Mouse (Mus musculus): ENCODE data around the gene Srsf3. TPM values are rescaled to one million over a fixed set of nuclear protein-coding genes. Genes with fewer than 3 reads are reported as not detected.

Srsf3 gene
- polyA plus RNA-seq, 1 experiment from 2014 or later = 1,031 TPM

DNA sequence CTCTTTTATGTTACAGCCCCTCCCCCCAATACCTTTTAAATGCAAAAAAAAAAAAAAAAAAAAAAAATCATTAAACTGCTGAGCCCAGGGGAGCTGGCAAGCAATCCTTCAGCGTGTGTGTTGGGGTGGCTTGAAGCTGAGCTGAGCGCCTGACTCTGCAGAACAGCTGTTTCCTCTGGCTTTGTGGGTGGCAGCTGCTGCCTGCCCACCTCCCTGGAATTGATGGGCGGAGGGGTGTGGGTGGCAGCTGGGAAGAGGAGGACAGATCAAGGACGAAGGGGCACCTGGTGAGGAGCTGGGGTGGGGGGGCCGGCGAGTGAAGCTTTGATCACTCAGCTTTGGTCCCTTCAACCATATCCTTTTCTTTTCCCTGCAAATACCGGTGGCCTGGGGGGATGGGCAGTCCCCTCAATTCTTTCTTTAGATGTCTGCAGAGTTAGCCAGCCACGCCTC, 24.3 kb downstream of the Srsf3 start:
- DNase-seq (ENCODE audit: low spot score) = no peak

DNA sequence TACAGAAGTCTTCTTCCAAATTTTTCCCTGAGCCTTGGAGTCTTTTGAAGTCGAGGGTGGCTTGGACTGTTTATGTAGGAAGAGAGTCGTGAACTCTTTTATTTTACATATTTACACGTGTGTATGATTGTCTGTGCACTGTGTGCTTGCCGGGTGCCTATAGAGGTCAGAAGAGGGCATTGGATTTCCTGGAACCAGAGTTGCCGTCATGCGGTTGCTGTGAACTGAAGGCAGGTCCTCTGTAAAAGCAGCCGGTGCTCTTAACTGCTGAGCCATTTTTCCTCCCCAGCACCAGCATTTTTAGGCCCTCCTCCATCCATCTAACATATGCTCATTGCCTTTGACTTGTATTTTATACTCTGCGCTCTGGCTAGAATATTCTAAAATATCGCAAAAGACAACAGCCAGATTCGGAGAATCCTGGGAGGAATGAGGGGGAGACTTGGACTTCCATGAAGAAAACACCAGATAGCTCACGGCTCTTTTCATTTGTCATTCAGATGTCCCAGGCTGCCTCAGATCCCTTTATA, 25.0 kb downstream of the Srsf3 start:
- Histone ChIP-seq H3K9ac (replicated peaks; ENCODE audit: low read length) (no peak overlapping the region), H3K4me1 (ENCODE audit: control insufficient read depth, insufficient read depth, low read length) (peaks cover 8% of the 10 kb centered on the region), H3K4me3 (ENCODE audit: low read depth, low read length) (no peak overlapping the region), H3K36me3 (replicated peaks; ENCODE audit: control insufficient read depth, insufficient read depth, low read depth, low read length) (no peaks in the 10 kb centered on the region), H3K27ac (replicated peaks; ENCODE audit: low read depth, low read length) (0 out of 2 replicates have a peak overlapping the region, but pooled peaks have one; percentile 13), H3K27me3 (ENCODE audit: control insufficient read depth, insufficient read depth, low read length) (no peaks in the 10 kb centered on the region), H3K9me3 (replicated peaks; ENCODE audit: control insufficient read depth, low read length) (no peaks in the 10 kb centered on the region), H3K4me2 (ENCODE audit: low read depth, low read length) (no peak overlapping the region)
- no peak for ATAC-seq (replicated peaks; ENCODE audit: insufficient number of reproducible peaks, low FRiP score, low TSS enrichment, low read depth)
- 75% methylated on average over 11 of the region's 11 CpGs for WGBS
- no peak for DNase-seq (ENCODE audit: low spot score)

More for the DNA sequence above, 24.3 kb downstream of the Srsf3 start:
- H3K9me3 ChIP-seq (replicated peaks; ENCODE audit: control insufficient read depth, low read length) = no peaks in the 10 kb centered on the region
- WGBS = 2% methylated on average over 8 of the region's 8 CpGs
- peak overlapping the region; percentile 13; the same call in 1 of the 2 replicates for H3K4me2 ChIP-seq (ENCODE audit: low read depth, low read length)
- peak overlapping the region; percentile 13; the same call in 1 of the 2 replicates for H3K27ac ChIP-seq (replicated peaks; ENCODE audit: low read depth, low read length)
- ATAC-seq (replicated peaks; ENCODE audit: insufficient number of reproducible peaks, low FRiP score, low TSS enrichment, low read depth) = no peak
- H3K36me3 ChIP-seq (replicated peaks; ENCODE audit: control insufficient read depth, insufficient read depth, low read depth, low read length) = no peaks in the 10 kb centered on the region
- H3K9ac ChIP-seq (replicated peaks; ENCODE audit: low read length) = no peak overlapping the region
- no peak overlapping the region for H3K4me3 ChIP-seq (ENCODE audit: low read depth, low read length)
- no peaks in the 10 kb centered on the region for H3K27me3 ChIP-seq (ENCODE audit: control insufficient read depth, insufficient read depth, low read length)
- peaks cover 8% of the 10 kb centered on the region for H3K4me1 ChIP-seq (ENCODE audit: control insufficient read depth, insufficient read depth, low read length)

DNA sequence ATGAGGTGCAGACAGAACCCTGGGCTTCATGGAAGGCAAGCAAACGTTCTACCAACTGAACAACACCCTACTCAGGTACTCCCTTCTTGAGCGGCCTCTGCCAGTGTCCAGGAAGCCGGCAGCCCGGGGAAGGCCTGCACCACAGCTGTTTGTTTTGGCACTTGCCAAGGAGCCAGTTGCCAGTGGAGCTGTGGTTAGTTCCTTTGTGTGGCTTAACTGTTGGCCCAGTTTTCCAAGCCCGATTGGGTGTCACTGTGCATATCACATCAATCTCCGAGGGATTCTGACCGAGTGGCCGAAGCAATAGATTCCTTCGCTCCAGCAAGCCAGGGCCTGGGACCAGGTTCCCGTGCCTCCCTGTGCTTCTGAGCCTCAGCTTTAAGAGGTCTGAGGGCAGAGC, 25.5 kb downstream of the Srsf3 start:
- DNase-seq (ENCODE audit: low spot score) (no peak), ATAC-seq (replicated peaks; ENCODE audit: insufficient number of reproducible peaks, low FRiP score, low TSS enrichment, low read depth) (no peak)
- Histone ChIP-seq H3K4me1 (ENCODE audit: control insufficient read depth, insufficient read depth, low read length) (peaks cover 8% of the 10 kb centered on the region), H3K9me3 (replicated peaks; ENCODE audit: control insufficient read depth, low read length) (no peaks in the 10 kb centered on the region), H3K9ac (replicated peaks; ENCODE audit: low read length) (no peak overlapping the region), H3K4me2 (ENCODE audit: low read depth, low read length) (no peak overlapping the region), H3K4me3 (ENCODE audit: low read depth, low read length) (no peak overlapping the region), H3K27me3 (ENCODE audit: control insufficient read depth, insufficient read depth, low read length) (no peaks in the 10 kb centered on the region), H3K27ac (replicated peaks; ENCODE audit: low read depth, low read length) (no peak overlapping the region), H3K36me3 (replicated peaks; ENCODE audit: control insufficient read depth, insufficient read depth, low read depth, low read length) (no peaks in the 10 kb centered on the region)
- 87% methylated on average over 10 of the region's 10 CpGs for WGBS

- H3K4me1 ChIP-seq (ENCODE audit: control insufficient read depth, insufficient read depth, low read length) = peaks cover 8% of the 10 kb centered on the region
- no peak overlapping the region for H3K4me3 ChIP-seq (ENCODE audit: low read depth, low read length)
- H3K4me2 ChIP-seq (ENCODE audit: low read depth, low read length) = no peak overlapping the region
- H3K27ac ChIP-seq (replicated peaks; ENCODE audit: low read depth, low read length) = no peak overlapping the region
- 81% methylated on average over 8 of the region's 8 CpGs for WGBS
- no peaks in the 10 kb centered on the region for H3K27me3 ChIP-seq (ENCODE audit: control insufficient read depth, insufficient read depth, low read length)
- H3K9ac ChIP-seq (replicated peaks; ENCODE audit: low read length) = no peak overlapping the region
- no peak for DNase-seq (ENCODE audit: low spot score)
- no peak for ATAC-seq (replicated peaks; ENCODE audit: insufficient number of reproducible peaks, low FRiP score, low TSS enrichment, low read depth)
- H3K9me3 ChIP-seq (replicated peaks; ENCODE audit: control insufficient read depth, low read length) = no peaks in the 10 kb centered on the region
- no peaks in the 10 kb centered on the region for H3K36me3 ChIP-seq (replicated peaks; ENCODE audit: control insufficient read depth, insufficient read depth, low read depth, low read length)
These were observed 26.1 kb downstream of the Srsf3 start for GRCm38 (mm10) chr17:29058487-29058886.

- no peak overlapping the region for H3K4me2 ChIP-seq (ENCODE audit: low read depth, low read length)
- ATAC-seq (replicated peaks; ENCODE audit: insufficient number of reproducible peaks, low FRiP score, low TSS enrichment, low read depth) = no peak
- DNase-seq (ENCODE audit: low spot score) = no peak
- peaks cover 8% of the 10 kb centered on the region for H3K4me1 ChIP-seq (ENCODE audit: control insufficient read depth, insufficient read depth, low read length)
- H3K9ac ChIP-seq (replicated peaks; ENCODE audit: low read length) = no peak overlapping the region
- 81% methylated on average over 3 of the region's 3 CpGs for WGBS
- no peaks in the 10 kb centered on the region for H3K27me3 ChIP-seq (ENCODE audit: control insufficient read depth, insufficient read depth, low read length)
- H3K9me3 ChIP-seq (replicated peaks; ENCODE audit: control insufficient read depth, low read length) = no peaks in the 10 kb centered on the region
- no peaks in the 10 kb centered on the region for H3K36me3 ChIP-seq (replicated peaks; ENCODE audit: control insufficient read depth, insufficient read depth, low read depth, low read length)
- no peak overlapping the region for H3K27ac ChIP-seq (replicated peaks; ENCODE audit: low read depth, low read length)
- no peak overlapping the region for H3K4me3 ChIP-seq (ENCODE audit: low read depth, low read length)
These were observed 27.2 kb downstream of the Srsf3 start for GRCm38 (mm10) chr17:29059581-29059980.

- Histone ChIP-seq H3K4me3 (ENCODE audit: low read depth, low read length) (no peak overlapping the region), H3K27ac (replicated peaks; ENCODE audit: low read depth, low read length) (no peak overlapping the region), H3K36me3 (replicated peaks; ENCODE audit: control insufficient read depth, insufficient read depth, low read depth, low read length) (no peaks in the 10 kb centered on the region), H3K9me3 (replicated peaks; ENCODE audit: control insufficient read depth, low read length) (no peaks in the 10 kb centered on the region), H3K4me1 (ENCODE audit: control insufficient read depth, insufficient read depth, low read length) (peaks cover 8% of the 10 kb centered on the region), H3K27me3 (ENCODE audit: control insufficient read depth, insufficient read depth, low read length) (no peaks in the 10 kb centered on the region), H3K4me2 (ENCODE audit: low read depth, low read length) (no peak overlapping the region), H3K9ac (replicated peaks; ENCODE audit: low read length) (no peak overlapping the region)
- ATAC-seq (replicated peaks; ENCODE audit: insufficient number of reproducible peaks, low FRiP score, low TSS enrichment, low read depth) (no peak), DNase-seq (ENCODE audit: low spot score) (no peak)
- 81% methylated on average over 9 of the region's 9 CpGs for WGBS
These were observed 28.5 kb downstream of the Srsf3 start for GRCm38 (mm10) chr17:29060946-29061345.

GRCm38 (mm10) chr17:29062119-29063035, 29.9 kb downstream of the Srsf3 start:
- no peak for DNase-seq (ENCODE audit: low spot score)
- 44% methylated on average over 13 of the region's 13 CpGs for WGBS
- Histone ChIP-seq H3K4me1 (ENCODE audit: control insufficient read depth, insufficient read depth, low read length) (no peaks in the 10 kb centered on the region), H3K4me2 (ENCODE audit: low read depth, low read length) (no peak overlapping the region), H3K9me3 (replicated peaks; ENCODE audit: control insufficient read depth, low read length) (no peaks in the 10 kb centered on the region), H3K36me3 (replicated peaks; ENCODE audit: control insufficient read depth, insufficient read depth, low read depth, low read length) (no peaks in the 10 kb centered on the region), H3K27ac (replicated peaks; ENCODE audit: low read depth, low read length) (no peak overlapping the region), H3K27me3 (ENCODE audit: control insufficient read depth, insufficient read depth, low read length) (no peaks in the 10 kb centered on the region), H3K4me3 (ENCODE audit: low read depth, low read length) (no peak overlapping the region), H3K9ac (replicated peaks; ENCODE audit: low read length) (no peak overlapping the region)
- ATAC-seq (replicated peaks; ENCODE audit: insufficient number of reproducible peaks, low FRiP score, low TSS enrichment, low read depth) = no peak
